Mouse (Mus musculus) telencephalon, adult 2 months (tissue): ENCODE results near the gene Mmaa.

Experiments used
- DNase-seq: peaks from one replicate; pipeline ENCODE4 v3.0.0-alpha.2; 2011; ENCODE audit warnings: low read depth, low spot score

Gene Mmaa

DNA sequence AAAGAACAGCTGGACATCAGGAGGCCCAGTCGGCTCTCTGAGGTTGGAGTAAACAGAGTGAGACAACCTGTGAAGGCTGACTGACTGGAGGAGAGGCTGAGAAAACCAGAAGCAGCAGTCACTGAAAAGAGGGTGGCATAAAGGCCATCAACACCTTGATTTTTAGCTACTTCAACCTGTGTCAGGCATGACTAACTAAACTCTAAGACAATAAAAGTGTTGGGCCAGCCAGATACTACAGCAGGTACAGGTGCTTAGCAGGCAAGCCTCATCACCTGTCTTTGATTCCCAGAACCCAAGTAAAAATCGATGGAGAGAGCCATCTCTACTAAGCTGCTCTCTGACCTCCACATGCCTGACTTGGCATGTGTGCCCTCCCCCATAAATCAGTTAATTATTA is 6.1 kb downstream of the Mmaa start:
- DNase-seq: no peak

DNA sequence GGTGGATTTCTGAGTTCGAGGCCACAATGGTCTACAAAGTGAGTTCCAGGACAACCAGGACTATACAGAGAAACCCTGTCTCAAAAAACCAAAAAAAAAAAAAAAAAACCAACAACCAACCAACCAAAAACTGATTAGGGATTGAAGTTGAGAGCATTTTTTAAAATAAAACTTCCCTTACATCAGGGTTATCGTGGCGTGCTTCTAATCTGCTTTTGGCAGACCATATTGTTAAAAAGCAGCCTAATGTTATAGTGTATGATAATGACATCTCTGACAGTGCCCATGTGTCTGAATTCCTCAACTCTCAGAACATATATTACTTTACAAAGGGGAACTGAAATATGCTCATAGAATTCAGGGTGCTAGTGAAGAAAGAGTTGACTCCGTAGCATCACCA is 6.5 kb downstream of the Mmaa start:
- DNase-seq: no peak

DNA sequence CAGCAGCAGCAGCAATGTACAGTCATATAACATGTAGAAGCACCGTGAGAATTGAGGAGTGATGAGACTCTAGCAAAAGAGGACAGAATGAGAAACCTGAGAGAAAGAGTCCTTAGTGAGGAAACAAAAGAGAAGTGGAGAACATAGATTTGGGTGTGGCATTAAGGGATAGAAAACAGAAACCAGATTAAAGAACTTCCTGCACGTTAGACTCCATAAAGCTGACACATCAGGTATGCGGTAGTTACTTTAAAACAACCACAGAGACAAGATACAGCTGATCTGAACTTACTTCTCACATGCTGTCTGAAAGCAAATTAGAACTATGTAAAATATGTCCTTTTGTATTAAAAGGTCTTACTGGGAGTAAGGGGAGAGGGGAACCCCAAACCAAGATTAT is 8.3 kb downstream of the Mmaa start:
- no peak for DNase-seq

DNA sequence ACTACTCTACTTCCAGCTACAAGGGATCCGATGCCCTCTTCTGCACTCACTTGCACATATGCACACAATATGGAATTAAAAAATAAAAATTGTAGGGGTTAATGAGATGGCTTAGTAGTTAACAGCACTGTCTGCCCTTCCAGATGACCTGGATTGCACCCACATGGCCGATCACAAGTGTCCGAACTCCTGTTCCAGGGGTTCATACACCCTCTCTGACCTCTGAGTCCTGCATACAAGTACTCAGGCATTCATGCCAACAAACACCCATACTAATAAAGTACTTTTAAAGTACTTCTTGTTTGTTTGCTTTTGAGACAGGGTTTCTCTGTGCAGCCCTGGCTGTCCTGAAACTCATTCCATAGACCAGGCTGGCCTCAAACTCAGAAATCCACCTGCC is 10.1 kb downstream of the Mmaa start:
- DNase-seq: no peak

DNA sequence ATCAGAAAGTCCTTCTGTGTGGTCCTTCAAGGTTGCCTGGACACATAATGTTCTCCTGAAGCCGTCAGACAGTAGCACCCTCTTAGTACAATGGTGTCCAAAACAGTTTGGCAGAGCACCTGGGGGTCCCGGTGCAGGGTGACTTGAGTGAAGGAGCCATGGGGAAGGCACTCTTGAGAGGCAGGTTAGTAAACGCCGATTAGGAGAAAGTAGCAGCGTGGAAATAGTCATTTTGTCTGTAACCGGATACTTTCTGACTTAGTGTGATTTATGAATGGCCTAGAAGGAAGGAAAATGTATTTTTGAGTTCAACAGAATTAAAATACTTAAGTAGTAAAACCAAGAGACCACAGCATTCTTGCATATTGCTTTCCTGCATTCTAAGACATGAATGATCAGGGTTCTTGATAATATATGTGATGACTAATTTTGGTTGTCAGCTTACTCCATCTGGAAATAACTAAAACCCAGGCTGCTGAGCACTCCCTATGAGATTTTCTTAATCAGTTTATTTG is 13.3 kb downstream of the Mmaa start:
- no peak for DNase-seq

- no peak for DNase-seq
Observed at GRCm38 (mm10) chr8:79277264-79277870, 17.4 kb downstream of the Mmaa start.

- no peak for DNase-seq
Observed at GRCm38 (mm10) chr8:79274940-79275339, 19.8 kb downstream of the Mmaa start.

GRCm38 (mm10) chr8:79273776-79274175 is 21.0 kb downstream of the Mmaa start:
- no peak for DNase-seq

- DNase-seq: no peak
Observed at GRCm38 (mm10) chr8:79272676-79273075, 22.1 kb downstream of the Mmaa start.

DNA sequence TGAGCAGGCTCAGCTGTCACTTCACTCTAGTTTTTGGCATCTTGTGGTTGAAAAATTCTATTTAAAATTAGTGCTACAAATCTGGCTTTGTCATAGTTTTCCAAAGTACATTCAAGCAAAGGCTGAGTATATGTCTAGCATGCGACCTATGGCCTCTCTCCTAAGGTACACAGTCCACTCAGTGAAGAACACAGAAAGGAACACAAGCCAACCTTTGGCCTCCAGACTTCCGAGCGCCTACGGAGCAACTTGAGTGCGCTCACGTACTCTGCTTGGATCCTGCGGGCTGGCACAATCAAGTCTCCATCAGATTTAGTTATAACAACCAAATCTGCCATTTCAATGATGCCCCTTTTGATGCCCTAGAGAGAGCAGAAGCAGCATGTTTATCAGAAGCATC is 25.8 kb downstream of the Mmaa start:
- DNase-seq: no peak

DNA sequence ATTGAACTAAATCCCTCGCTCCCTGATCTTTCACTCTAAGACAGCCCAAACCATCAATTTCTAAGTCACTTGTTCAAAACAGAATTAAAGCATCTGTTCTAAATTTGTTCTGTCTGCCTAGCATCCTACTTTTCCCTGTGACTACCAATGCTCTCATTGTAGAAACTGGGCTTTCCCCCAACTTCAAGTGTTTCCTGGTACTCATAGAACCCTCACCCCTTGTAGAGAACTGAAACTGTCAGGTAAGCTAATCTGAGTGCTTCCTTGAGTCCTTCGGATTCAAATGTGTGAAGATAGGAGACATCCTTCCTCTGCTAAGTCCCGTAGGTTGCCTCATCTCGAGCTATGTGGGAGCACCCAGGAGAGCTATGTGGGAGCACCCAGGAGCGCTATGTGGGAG is 32.8 kb downstream of the Mmaa start:
- DNase-seq: no peak

DNA sequence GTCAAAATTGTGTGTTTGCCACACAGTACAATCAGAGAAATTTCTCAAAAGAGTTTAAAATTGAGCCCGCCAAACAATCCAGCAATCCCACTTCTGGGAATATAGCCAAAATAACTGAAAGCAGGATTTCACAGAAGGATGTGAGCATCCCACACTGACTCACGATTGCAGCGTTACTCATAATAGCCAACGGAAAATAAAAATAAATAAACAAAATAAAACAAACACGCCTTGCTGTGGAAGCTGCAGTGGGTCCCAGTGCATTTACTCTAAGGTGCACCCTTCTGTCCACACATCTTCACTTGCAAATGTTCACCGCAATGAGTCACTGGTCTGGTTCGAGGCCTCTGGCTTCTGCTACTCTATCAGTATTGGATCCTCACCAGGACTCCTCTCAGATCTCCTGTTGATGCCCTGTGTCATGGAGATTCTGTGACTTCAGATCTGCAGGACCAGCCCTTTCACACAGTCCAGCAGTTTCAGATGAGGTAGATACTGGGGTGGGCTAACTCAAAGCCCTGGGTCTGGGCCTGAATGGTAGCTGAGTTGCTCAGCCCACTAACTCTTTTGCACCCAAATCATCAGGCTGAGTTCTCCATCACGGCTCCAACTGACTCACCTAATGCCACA is 38.5 kb downstream of the Mmaa start:
- peak; percentile 11 for DNase-seq

- peak; percentile 8 for DNase-seq
Observed at GRCm38 (mm10) chr8:79253742-79254141, 41.0 kb downstream of the Mmaa start.

DNA sequence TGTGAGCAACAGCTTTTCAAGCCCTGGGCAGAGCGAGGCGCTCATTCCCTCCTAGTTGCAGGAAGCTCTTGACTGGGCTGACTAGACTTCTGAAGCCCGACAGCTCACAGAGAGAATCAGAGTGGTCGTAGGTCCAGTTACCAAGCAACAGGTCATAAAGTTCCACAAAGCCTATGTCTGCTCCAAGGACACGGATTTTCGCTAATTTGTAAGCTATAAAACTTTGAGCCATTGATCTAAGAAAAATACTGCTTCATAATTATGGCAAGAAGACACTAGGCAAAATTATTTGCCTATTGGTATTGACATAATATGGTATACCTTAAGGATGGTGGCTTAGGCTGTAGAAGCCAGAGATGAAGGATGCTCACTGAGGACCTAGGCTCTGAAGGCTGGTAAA is 46.3 kb downstream of the Mmaa start, which contains the start of gene 1700011L22Rik:
1700011L22Rik (minus strand) TSS at position 101 of the 400 bp plus-strand sequence.
- DNase-seq: no peak

- DNase-seq: no peak
Observed at GRCm38 (mm10) chr8:79243422-79243821, 51.3 kb downstream of the Mmaa start.

DNA sequence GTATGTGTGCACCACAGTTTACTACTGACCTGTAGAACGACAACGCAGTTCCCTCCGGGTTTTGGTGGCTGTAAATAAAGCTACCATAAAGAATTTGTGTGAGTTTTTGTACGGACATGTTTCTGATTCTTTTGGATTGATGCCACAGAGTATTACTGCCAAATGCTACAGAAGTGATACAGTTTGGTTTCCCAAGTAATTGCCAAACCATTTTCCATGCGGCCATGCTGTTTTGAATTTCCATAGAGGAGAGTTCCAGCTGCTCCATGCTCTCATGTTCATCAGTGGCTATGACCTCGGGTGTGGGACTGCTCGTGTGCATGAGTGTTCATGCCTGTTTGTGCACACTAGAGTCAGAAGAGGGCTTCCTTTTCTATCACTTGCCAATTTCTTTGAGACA is 54.7 kb downstream of the Mmaa start:
- DNase-seq: no peak

GRCm38 (mm10) chr8:79239320-79239719 is 55.4 kb downstream of the Mmaa start:
- no peak for DNase-seq

- no peak for DNase-seq
Observed at GRCm38 (mm10) chr8:79229266-79229888, 65.4 kb downstream of the Mmaa start.

- DNase-seq: no peak
Observed at GRCm38 (mm10) chr8:79227916-79228315, 66.8 kb downstream of the Mmaa start.

DNA sequence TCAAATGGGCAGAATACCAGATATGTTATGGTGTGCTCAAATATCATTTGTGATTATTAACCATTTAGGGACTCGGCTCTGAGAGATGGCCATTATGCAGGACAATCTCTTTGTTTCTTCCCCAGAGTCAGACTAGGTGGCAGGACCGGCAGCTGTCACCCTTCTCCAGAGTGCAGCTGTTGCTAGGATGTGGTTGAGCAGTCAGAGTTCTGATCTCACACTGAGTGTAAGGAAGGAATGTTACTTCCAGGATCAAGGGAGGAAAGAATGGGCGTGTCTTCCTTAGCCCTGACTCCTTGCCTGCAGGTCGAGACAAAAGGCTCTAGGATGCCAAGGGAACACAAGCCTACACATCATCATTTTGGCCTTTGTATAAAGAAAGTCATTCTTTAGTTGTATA is 67.5 kb downstream of the Mmaa start:
- no peak for DNase-seq

- no peak for DNase-seq
Observed at GRCm38 (mm10) chr8:79226046-79226445, 68.7 kb downstream of the Mmaa start.

- DNase-seq: no peak
Observed at GRCm38 (mm10) chr8:79225586-79225985, 69.2 kb downstream of the Mmaa start.

GRCm38 (mm10) chr8:79224363-79224762 is 70.4 kb downstream of the Mmaa start:
- no peak for DNase-seq
